ENCODE assay signal across 24 mouse cellular contexts in genomic region chr10:68512433-68513019, GRCm38 (mm10). TPM values are rescaled to one million over a fixed set of nuclear protein-coding genes. Genes with fewer than 3 reads are reported as not detected.
DNase-seq lines count a peak whose midpoint lies in the region; TF ChIP-seq lines count a peak whose summit lies in the region.
"Had no signal": no experiment of that assay in that cellular context is flagged by ENCODE, and none has a peak within 500 bp of the region (broad histone marks: within the 10 kb centered on the region; RNA-seq: fewer than 3 reads in every experiment).

No protein-coding gene starts in this region.

- no peak overlapping the region for H3ac ChIP-seq in C2C12 (ENCODE audit: control insufficient read depth, insufficient read length, low read depth)

- intact Hi-C loops in left cerebral cortex, postnatal 25 days (cut with DNase I) = no loop called here

- DNase-seq in layer of hippocampus, postnatal 36 days = peak; percentile 4 to 9
- DNase-seq in layer of hippocampus, adult 9-10 months (ENCODE audit: low spot score) = no peak
- peak; percentile 22 for DNase-seq in 3134 (ENCODE audit: extremely low read depth, insufficient read length, low spot score)
- DNase-seq in left cerebral cortex, postnatal 25 days (ENCODE audit: low spot score in 2 of 2) = peak; percentile 12 to 59
- DNase-seq in urinary bladder, postnatal 36 days (ENCODE audit: low spot score in 2 of 2) = no peak
- no peak for DNase-seq in gastrocnemius, adult 8-10 months (ENCODE audit: low spot score in 2 of 2)
- DNase-seq: cerebellum, adult 8-10 months; gastrocnemius, adult 2 months; kidney, adult 8-10 months; kidney, postnatal 25 days; lung, embryonic 14.5 days; lung, postnatal 36 days; thymus, adult 18-20 months had no signal

- no peaks in the 10 kb centered on the region for H3K79me2 ChIP-seq in C2C12 (ENCODE audit: control insufficient read depth, insufficient read depth)

- H3K79me3 ChIP-seq in C2C12 (ENCODE audit: low read depth) = no peaks in the 10 kb centered on the region

- H3K27me3 ChIP-seq in C2C12 (ENCODE audit: control insufficient read depth, insufficient read depth, insufficient read length) = no peaks in the 10 kb centered on the region
- H3K27me3 ChIP-seq: CH12.LX; embryonic facial prominence, embryonic 12.5 days; forebrain, embryonic 15.5 days; heart, embryonic 13.5 days; hindbrain, embryonic 13.5 days; limb, embryonic 12.5 days; liver, embryonic 12.5 days; midbrain, embryonic 15.5 days; stomach, embryonic 15.5 days had no signal

- no peak for TF ChIP-seq CTCF in C2C12 (IDR thresholded peaks at IDR 0.05; ENCODE audit: control insufficient read depth, insufficient read depth, insufficient read length)

- no peaks in the 10 kb centered on the region for H3K36me3 ChIP-seq in C2C12 (ENCODE audit: control insufficient read depth, insufficient read depth)
- H3K36me3 ChIP-seq: embryonic facial prominence, embryonic 12.5 days; forebrain, embryonic 15.5 days; heart, embryonic 13.5 days; hindbrain, embryonic 13.5 days; limb, embryonic 12.5 days; liver, embryonic 12.5 days; midbrain, embryonic 15.5 days; stomach, embryonic 15.5 days had no signal

- H3K4me3 ChIP-seq in C2C12 (ENCODE audit: insufficient read depth, poor library complexity, severe bottlenecking) = no peak overlapping the region
- H3K4me3 ChIP-seq: embryonic facial prominence, embryonic 12.5 days; forebrain, embryonic 15.5 days; gastrocnemius, adult 2 months; heart, embryonic 13.5 days; hindbrain, embryonic 13.5 days; limb, embryonic 12.5 days; liver, embryonic 12.5 days; midbrain, embryonic 15.5 days; stomach, embryonic 15.5 days had no signal

TF ChIP-seq in C2C12, 6 proteins besides CTCF, POLR2A, EP300 and RAD21:
- TF ChIP-seq CEBPB (IDR thresholded peaks at IDR 0.05; ENCODE audit: low read depth) = peak; percentile 26
- TF ChIP-seq MYOG (IDR thresholded peaks at IDR 0.05; ENCODE audit: control insufficient read depth, extremely low read depth, insufficient read length) = no peak
- peak; percentile 87 for TF ChIP-seq USF1 (IDR thresholded peaks at IDR 0.05; ENCODE audit: low read depth)
- peak; percentile 28 for TF ChIP-seq MYOD1 (IDR thresholded peaks at IDR 0.05; ENCODE audit: control insufficient read depth, insufficient read length, low read depth)
- TF ChIP-seq FOSL1 (IDR thresholded peaks at IDR 0.05; ENCODE audit: insufficient read depth, low read length, poor library complexity, severe bottlenecking) = no peak
- no peak for TF ChIP-seq MAX (IDR thresholded peaks at IDR 0.05)
TF ChIP-seq in C2C12: peak in this region for 3.

RNA-seq across cellular contexts. Expression of gene Cabcoco1, which starts 29.2 kb away (rescaled TPM):
- total RNA-seq in layer of hippocampus, postnatal 36 days (2021) = 1 to 10 TPM; 2.6 to 3.3 TPM
- not detected for polyA plus RNA-seq in C2C12 (2012; fragmentation: generic; extraction: Trizol)
- total RNA-seq in left cerebral cortex, postnatal 25 days (2021) = 1 to 10 TPM; 1.7 to 2.4 TPM
- under 1 TPM in 2 of 4 experiments, not detected in 2; 0.29 TPM for total RNA-seq in gastrocnemius, adult 8-10 months (2022)
- total RNA-seq: MEL had no signal

Comparison
In these comparisons a context has a peak if more than half of its experiments do, and no peak if none do; other contexts are left out.
1. DNase-seq: peak in layer of hippocampus, postnatal 36 days (2 of 2), 3134 (single experiment) and left cerebral cortex, postnatal 25 days (2 of 2); none in layer of hippocampus, adult 9-10 months (single experiment), urinary bladder, postnatal 36 days (0 of 2) and gastrocnemius, adult 8-10 months (0 of 2).